Mouse (Mus musculus) left cerebral cortex, postnatal 14 days (tissue): Measurements from ENCODE around the gene Mindy4. TPM values are rescaled to one million over a fixed set of nuclear protein-coding genes. Genes with fewer than 3 reads are reported as not detected.
"Not testable (repeated sequence)": the region's sequence is repeated elsewhere in the genome, so short reads cannot be mapped to it uniquely, and the experiment has no call there.

Source experiments
- DNase-seq, 2 experiments: peaks; one replicate each; pipeline ENCODE4 v3.0.0; 2021 to 2022; ENCODE audit warnings: low spot score in 2 of 2, mixed read lengths in 1 of 2
- intact Hi-C: fragments of 180-260 bp; cut with DNase I; formaldehyde crosslinking; loops from one replicate; pipeline ENCODE4 v1.15.1; 2025
- long read RNA-seq, 2 experiments: library from polyadenylated mRNA; stranded (forward); transcript quantifications; one replicate each; pipeline ENCODE4 v2.0.0; 2021
- total RNA-seq, 2 experiments: library from RNA; stranded (reverse); gene quantifications; 2 replicates each; pipeline ENCODE4 v1.2.3; 2021

The Mindy4 gene
- total RNA-seq = 10 to 100 TPM in 1 of 2 experiments, 1 to 10 TPM in 1; 9.6 to 10.7 TPM
- long read RNA-seq, experiment 1, full-length matches to known transcripts = 8 of 17 reads
- long read RNA-seq, experiment 1, partial matches to known transcripts = 3 of 17 reads
- long read RNA-seq, experiment 1, other reads (novel, unspliced or antisense) = 6 of 17 reads
- long read RNA-seq, experiment 2, full-length matches to known transcripts = 3 of 10 reads
- long read RNA-seq, experiment 2, partial matches to known transcripts = 0 of 10 reads
- long read RNA-seq, experiment 2, other reads (novel, unspliced or antisense) = 7 of 10 reads

DNA sequence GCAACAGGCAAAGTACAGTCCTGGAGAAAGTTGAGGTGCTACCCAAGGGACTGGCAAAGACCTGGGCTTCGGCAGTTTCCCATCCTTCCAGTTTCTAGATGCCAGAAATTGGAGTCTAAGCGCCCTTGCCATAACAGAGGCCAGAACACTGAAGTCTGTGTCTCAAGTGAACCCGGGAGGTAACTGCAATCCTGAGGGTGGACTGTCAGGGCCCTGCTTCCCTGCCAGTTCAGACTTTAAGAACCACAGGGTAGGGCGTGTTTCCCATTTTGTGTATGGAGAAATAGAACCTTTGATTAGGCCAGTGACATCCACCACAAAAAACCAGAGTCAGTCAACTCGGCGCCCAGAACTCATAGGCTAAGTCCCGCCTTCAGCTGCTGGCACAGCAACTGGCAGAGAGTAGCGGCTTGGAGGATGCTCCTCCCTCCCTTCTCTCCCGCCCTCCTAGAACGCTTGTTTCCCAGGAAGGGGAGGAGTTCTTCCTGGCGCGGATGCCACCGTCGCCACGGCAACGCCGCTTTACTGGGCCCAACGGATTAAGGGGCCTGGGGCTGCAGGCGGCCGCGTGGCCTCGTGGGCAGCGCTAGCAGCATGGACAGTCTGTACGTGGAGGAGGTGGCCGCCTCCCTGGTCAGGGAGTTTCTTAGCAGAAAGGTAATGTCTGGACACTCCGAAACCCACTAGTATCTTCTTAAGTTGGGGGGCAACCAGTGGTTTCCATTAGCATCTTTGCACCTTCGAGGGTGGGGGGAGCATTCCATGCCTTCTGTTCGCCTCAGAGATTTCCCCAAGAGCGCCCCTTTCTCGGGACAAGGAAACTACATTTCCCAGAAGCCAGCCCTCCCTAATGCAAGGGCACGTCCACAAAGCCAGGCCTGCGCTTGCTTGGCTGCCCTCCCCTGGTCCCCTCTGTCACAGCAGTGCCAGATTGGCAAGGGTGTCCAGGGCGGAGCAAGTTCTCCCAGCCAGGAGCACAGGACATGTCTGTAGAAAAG is at the start of gene Mindy4:
Gene Mindy4 (plus strand): TSS at position 471 of the 998 bp plus-strand sequence.
- peak; percentile 88 to 92 for DNase-seq
- intact Hi-C loops = no loop called here

DNA sequence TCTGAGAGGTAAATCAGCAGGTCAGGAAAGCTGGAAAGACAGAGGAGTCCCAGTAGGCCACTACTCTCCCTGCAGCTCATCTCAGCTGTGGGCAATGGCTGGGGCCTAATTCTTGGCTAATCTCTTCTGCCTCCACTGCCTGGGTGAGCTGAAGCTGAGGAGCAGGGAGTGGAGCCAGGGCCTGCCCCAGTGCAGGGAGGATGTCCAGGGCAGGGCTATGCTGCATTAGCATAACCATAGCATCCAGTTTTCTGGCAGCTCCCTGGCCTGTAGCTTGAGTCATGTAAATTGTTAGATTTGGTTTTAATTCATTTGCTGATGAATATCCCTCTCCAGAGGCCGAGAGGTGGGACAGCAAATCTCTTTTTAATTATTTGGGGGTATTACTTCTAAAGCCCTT is 43.9 kb upstream of the Mindy4 start:
- intact Hi-C loops = no loop called here
- no peak for DNase-seq

DNA sequence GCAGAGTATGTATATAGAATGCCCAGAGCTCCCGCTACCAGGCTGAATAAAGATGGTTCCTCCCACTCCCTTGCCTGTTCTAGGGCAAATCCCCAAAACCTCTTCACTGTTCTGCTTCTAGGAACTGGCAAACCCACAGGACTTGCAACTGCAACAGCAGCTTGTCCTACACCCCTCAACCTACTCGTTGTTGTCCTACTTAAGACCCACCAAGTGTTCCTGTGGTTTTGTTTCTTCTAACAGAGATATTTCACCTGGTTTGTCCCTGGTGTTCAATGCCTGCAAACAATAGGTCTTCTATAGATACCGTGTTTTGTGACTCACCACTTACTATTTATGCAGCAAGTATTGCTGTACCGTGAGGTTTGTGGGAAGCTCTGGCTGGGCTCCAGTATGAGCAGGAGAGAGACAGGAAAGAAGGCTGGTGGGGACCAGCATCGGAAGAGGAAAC is 41.8 kb upstream of the Mindy4 start:
- peak; percentile 78 to 88 for DNase-seq

DNA sequence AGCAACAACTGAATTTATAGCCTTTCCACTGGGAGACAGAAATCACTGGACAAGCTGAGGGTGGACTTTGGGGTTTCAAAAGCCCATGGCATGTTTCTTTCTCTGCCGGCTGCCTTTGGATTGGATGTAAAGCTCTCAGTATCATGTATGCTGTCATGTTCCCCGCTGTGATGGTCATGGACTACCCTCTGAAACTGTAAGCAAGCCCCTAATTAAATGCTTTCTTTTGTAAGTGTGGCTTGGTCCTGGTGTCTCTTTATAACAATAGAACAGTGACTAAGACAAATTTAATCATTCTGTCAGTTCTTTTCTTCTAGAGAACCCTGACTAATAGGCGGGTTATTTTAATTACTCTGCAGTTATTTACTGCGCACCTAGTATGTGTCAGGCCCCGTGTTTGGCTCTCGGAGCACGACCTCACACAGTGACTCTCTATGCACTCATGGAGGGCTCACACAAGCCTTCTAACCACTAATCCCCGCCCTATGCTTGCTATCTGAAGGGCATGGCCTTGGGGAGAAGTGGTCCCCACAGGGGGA is 40.1 kb upstream of the Mindy4 start:
- no peak for DNase-seq
- intact Hi-C loops = loop anchor here (10.0 kb wide), 3 partner anchors 348 to 568 kb away; partner anchors contain the start of genes Fkbp14, Plekha8 and Znrf2

More for the DNA sequence above, 41.8 kb upstream of the Mindy4 start:
- intact Hi-C loops = loop anchor here (10.0 kb wide), 3 partner anchors 347 to 567 kb away; partner anchors contain the start of genes Fkbp14, Plekha8 and Znrf2

DNA sequence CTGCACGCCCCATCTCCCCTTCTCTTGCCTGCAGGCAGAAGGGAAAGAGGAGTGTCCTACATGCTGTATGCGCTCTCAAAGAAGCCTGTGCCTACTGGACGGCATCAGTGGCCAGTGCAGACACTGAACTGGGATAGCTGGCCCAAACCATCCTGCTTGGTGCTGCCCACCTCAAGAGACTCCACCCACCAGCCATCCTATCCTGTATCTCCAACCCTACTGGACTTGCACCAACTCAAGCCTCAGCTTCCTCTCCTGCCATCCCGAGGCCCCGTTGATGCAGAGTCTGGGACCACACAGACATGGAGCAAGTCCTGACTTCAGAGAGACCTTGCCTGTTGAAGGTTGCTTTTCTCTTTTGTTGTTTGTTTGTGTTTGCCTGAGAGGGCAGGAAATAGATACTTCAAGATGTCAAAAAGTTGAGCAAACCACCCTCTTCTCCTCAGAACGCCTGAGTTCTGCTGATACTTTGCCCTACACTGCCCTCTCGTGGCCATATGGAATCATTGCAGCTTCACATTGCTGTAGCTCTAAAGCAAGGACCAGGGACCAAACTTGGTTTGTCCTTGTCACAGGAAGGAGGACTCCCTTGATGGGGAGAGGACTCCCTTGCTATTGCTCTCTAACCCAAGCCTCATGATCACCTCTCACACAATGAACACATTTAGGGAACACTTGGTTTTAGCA is 36.3 kb upstream of the Mindy4 start:
- DNase-seq = peak; percentile 80 to 86
- intact Hi-C loops = loop anchor here (5.0 to 10.0 kb wide), 5 partner anchors 95 to 572 kb away; partner anchors contain the start of genes Fkbp14, Plekha8 and Znrf2

DNA sequence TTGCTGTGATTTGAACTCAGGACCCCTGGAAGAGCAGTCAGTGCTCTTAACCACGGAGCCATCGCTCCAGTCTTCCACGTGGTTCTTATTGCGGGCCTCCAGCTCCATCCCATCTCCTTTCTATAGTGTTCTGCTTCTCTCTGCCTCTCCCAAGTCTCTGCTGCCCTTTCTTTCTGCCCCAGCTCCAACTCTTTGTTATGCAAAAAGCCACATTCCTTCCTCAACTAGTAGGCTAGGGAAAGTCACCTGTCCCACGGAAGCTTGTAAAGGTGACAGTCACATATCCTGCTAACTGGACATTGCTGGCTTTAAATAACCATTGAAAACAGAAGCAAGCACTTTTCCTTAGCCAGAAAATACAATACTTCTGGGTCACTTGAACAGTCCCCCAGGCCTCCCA is 33.4 kb upstream of the Mindy4 start:
- DNase-seq = no peak
- intact Hi-C loops = loop anchor here (5.0 to 10.0 kb wide), 6 partner anchors 98 to 575 kb away; partner anchors contain the start of genes Fkbp14, Plekha8 and Znrf2

DNA sequence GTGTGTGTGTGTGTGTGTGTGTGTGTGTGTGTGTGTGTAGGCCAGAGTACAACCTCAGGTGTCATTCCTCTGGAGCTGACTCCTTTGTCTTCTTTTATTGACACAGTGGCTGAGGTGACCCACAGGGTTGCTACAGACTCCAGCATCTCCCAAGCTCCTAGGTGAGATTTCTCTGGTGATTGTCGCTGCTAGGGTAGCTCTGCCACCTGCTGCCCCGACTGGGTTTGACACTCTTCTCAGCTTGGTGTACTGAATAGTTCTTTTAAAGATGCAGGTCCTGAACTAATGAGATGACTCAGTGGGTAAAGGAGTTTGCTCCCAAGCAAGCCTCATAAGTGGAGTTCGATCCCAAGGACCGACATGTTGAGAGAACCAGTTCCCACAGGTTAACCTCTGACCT is 31.5 kb upstream of the Mindy4 start:
- intact Hi-C loops = loop anchor here (5.0 kb wide), 1 partner anchor 254 kb away; no protein-coding TSS in a partner anchor
- DNase-seq = peak; percentile 37 to 49

DNA sequence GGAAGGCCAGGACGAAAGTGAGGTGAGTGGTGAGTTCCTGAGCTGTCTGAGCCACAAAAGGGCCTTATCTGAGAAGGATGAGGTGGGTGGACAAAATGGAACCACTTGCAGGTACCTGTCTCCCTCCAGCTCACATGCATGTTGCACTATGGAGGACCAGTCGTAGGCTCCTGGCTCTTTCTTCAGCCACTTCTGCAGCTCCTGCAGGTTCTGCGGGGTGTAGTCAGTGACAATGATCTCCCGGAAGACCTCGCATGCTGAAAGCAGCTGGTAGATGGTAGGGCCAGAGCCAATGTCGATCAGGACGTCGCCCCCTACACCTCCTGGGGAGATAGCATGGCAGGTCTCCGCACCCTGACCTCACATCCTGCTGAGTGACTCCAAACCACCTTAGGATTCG is 30.0 kb upstream of the Mindy4 start:
- intact Hi-C loops = loop anchor here (5.0 kb wide), 1 partner anchor 256 kb away; no protein-coding TSS in a partner anchor
- no peak for DNase-seq

DNA sequence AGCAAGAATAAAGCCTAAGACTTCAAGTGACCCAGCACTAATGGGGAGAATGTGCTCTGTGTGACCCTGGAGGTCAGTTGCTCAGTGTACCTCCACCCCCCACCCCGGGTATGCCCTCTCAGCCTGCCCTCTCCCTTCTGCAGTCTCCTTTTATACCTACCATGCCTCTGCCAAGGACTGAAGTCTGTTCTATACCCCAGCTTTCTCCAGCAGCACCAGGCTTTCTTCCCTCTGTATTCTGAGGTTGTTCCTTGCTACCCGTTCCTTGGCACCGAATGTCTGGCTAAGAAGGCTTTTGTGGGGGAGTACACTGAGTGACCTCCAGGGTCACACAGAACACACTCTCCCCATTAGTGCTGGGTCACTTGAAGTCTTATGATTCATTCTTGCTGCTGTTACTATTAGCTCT is 29.2 kb upstream of the Mindy4 start:
- intact Hi-C loops = loop anchor here (5.0 kb wide), 1 partner anchor 257 kb away; no protein-coding TSS in a partner anchor

DNA sequence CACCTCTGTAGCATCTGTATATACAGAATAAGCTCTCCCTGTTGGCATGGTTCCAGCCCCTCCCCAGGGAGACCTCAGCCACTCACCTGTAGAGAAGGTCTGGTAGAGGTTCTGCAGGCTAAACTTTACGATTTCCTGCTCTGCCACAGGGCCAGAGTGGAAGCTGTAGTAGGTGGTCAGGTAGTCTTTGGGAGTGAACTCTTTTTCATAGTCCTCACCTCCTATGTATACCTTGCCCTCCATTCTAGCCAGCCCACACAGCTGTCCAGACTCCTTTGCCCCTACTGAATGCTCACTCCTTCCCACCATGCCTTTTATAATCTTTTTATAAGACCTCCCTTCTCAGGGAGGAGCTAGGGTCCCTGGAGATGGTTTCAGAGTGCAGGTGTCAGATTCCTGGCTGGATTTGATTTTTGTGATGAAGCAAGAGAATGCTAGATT is 28.4 kb upstream of the Mindy4 start, which contains the start of gene Inmt:
Gene Inmt (minus strand): TSS at position 303 of the 441 bp plus-strand sequence.
- no peak for DNase-seq
- intact Hi-C loops = loop anchor here (5.0 kb wide), 1 partner anchor 257 kb away; no protein-coding TSS in a partner anchor

More for the DNA sequence above, 29.2 kb upstream of the Mindy4 start:
- DNase-seq = no peak

DNA sequence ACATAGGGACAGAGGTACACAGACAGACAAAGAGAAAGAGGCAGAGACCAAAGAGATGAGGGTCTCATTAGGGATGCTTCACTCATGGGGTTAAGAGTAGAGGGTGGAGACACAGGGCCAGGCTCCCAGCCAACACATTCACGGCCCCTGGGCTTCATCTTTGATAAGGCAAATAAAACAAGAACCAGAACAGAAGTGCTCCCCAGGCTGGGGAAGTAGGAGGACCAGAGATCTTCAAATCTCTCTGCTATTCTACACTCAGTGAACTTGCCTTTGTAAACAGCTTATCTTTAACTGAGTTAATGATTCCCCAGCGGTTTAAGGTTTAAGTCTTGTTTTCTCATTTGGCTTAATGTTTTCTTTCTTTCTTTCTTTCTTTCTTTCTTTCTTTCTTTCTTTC is 27.7 kb upstream of the Mindy4 start:
- intact Hi-C loops = no loop called here
- DNase-seq = no peak

DNA sequence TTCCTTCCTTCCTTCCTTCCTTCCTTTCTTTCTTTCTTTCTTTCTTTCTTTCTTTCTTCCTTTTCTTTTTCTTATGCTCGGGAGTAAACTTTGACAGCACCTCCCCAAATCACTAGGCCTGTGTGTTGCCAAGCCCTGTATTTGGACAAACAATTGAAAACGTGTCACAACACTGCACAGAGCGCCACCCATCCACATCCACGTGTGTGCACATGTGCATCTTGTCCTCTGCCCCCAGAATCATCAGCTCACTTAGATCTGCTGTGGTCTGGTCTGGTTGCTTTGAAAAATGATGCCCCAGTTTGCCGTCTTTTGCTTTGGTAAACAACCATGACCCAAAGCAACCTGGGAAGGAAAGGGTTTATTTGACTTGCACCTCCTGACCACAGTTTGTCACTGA is 27.3 kb upstream of the Mindy4 start:
- intact Hi-C loops = no loop called here
- no peak for DNase-seq

DNA sequence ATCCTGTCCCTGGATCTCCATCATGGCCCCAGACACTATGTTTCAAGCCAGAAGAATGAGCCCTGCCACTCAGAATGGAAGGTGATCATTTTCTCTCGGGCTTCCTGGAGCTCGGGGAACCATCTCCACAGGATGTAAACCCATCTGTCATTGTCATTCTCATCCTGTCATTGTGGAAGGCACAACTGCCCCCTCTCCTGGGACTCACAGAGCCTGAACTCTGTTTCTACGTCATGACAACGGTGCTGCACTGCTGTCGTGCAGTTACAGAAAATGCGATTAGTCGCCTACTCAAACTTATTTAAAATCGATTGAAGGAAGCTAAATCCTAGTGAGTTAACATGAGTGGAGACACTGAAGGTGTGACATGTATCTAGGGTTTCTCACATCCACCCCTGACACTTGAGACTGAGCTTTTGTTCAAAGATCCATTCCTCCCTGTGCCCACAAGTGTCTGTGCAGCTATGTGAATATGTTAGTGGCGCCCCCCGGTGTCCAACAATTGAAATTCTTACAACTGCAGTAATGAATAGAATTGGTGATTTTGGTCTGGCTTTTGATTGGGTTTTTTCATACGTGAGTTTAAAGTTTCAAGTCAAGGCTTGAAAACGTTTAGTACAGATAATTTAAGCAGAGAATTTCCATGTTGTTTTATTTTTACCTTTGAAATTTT is 26.0 kb upstream of the Mindy4 start:
- intact Hi-C loops = no loop called here
- peak; percentile 38 for DNase-seq

DNA sequence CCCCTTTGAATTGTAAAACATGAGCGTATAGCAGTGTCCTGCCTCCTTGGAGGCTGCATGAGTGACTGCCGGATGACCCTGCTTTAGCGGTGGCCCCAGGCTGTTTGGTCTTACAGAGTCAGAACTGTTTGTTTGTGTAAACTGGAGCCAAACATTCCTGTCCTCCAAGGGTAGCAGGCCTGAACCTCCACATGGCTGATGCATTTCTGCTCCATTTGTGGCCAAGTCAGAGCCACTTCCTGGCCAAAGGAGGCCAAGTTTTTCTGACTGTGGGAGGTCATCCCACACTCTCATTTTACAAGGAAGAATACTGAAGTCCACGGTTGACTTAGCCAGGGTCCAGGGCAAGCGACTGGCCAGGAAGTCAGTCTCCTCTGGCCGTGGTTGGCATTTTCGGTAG is 23.6 kb upstream of the Mindy4 start:
- intact Hi-C loops = no loop called here
- no peak for DNase-seq

DNA sequence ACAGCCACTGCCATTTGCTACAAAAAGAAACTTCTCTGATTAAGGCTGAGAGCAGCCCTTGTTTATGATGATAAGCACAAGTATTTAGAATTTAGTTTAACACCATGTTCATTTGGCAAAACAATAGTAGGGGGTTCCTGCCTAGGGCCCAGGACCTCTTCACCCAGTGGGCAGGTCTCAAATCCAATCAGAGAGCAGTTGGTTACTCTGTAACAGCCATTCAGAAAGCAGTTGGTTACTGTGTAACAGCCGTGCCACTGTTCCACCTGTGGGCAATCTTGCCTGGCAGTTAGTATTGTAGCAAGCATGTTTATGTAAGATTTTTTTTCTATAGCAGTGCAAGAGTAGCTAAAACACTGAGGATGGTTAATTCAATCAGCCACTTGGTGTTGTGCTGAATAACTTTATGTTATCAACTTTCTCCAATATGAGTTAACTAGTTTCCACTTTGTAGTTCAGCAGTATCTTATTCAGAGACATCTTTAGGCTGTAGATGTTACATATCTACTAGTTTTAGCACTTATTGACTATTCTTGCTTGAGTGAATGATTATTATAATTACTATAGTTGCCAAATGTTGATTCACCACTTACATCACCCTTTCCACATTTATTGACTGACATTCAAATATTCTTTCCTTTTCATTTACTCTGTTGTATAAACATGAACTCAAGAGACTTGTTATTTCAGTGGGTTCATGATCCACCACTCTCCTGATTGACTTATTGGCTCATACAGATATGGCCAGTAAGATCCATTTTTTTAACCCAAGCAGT is 20.3 kb upstream of the Mindy4 start:
- intact Hi-C loops = no loop called here
- no peak for DNase-seq

DNA sequence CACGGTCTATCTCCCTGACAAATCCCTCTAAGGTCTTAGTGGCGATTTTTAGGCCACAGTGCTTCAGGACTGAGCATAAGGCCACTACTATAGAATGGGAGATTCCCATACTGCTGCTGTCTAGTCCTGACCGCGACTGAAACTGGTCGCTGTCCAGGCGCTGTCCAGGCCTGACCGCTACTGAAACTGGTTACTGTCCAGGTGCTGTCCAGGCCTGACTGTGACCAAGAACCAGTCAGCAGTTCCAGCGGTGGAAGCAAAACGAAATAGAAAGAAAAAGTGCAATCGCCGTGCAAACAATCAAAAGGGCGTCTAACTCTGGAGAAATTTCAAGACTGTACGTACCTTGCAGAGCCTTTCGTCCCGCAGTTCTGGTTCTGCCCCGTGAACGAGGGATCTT is 15.4 kb upstream of the Mindy4 start:
- intact Hi-C loops, DNase-seq: not testable (repeated sequence)

DNA sequence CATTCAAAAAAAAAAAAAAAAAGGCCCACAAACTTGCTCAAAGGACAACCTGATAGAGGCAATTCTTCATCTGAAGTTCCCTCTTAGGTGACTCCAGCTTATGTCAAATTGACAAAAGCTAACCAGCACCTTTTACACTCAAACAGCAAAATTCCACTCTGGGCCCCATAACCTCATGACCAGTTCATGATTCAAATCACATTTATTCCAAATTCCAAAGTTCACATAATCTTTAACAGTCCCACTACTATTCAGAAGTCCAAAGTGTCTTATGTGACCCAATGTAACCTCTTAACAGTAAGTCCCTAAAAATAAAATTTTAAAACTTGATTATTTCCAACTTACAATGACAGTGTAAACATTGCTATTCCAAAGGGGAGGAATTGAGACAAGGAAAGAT is 13.8 kb upstream of the Mindy4 start:
- intact Hi-C loops = no loop called here
- DNase-seq = no peak
